Mouse (Mus musculus): ENCODE results near the gene Clk3.

- TF ChIP-seq CTCF (conservative IDR thresholded peaks at IDR 0.05; ENCODE audit: low read length), result no peak
- no peak for TF ChIP-seq NANOG (IDR thresholded peaks at IDR 0.05; ENCODE audit: borderline replicate concordance, low read length)
Measured at GRCm38 (mm10) chr9:57723796-57724195, 41.9 kb downstream of the Clk3 start.

Measured in E14TG2a.4 (cell line).